Mouse (Mus musculus) hindbrain, embryonic 11.5 days (tissue): ENCODE measurements around the gene Rnf34. TPM values are rescaled to one million over a fixed set of nuclear protein-coding genes. Genes with fewer than 3 reads are reported as not detected.

ENCODE experiments used
- ATAC-seq: fragments of 200-750 bp; cut with Nextera tagmentation; 2 replicates; pipeline ENCODE4 v1.8.0; 2017; ENCODE audit warnings: mild to moderate bottlenecking, moderate TSS enrichment, moderate library complexity; ENCODE audit not compliant: low FRiP score
- DNase-seq: peaks from one replicate; pipeline ENCODE4 v3.0.0-alpha.2; 2015; ENCODE audit warnings: low spot score
- H3K27ac ChIP-seq: fragments of 300-500 bp; sonication (generic); 2 replicates; pipeline ENCODE4 v1.5.1; 2014; ENCODE audit warnings: mild to moderate bottlenecking, low read depth, low read length
- H3K27me3 ChIP-seq: fragments of 300-500 bp; sonication (generic); 2 replicates; pipeline ENCODE4 v1.6.1; 2014; ENCODE audit warnings: mild to moderate bottlenecking, low read length, moderate library complexity, mixed read lengths; ENCODE audit not compliant: control insufficient read depth, insufficient read depth
- H3K36me3 ChIP-seq: fragments of 300-500 bp; sonication (generic); 2 replicates; pipeline ENCODE4 v1.6.1; 2014; ENCODE audit warnings: mild to moderate bottlenecking, low read length, moderate library complexity, mixed read lengths; ENCODE audit not compliant: control insufficient read depth, insufficient read depth
- H3K4me1 ChIP-seq: fragments of 300-500 bp; sonication (generic); replicated peaks from 2 replicates; pipeline ENCODE4 v1.6.1; 2014; ENCODE audit warnings: low read length, mixed read lengths; ENCODE audit not compliant: control insufficient read depth, insufficient read depth
- H3K4me2 ChIP-seq: fragments of 300-500 bp; sonication (generic); replicated peaks from 2 replicates; pipeline ENCODE4 v1.6.1; 2014; ENCODE audit warnings: mild to moderate bottlenecking, low read depth, low read length
- H3K4me3 ChIP-seq: fragments of 300-500 bp; sonication (generic); 2 replicates; pipeline ENCODE4 v1.5.1; 2014; ENCODE audit warnings: low read depth, low read length
- H3K9ac ChIP-seq: fragments of 300-500 bp; sonication (generic); 2 replicates; pipeline ENCODE4 v1.6.1; 2014; ENCODE audit warnings: low read depth, low read length
- H3K9me3 ChIP-seq: fragments of 300-500 bp; sonication (generic); 2 replicates; pipeline ENCODE4 v1.6.1; 2016; ENCODE audit warnings: low read length; ENCODE audit not compliant: control insufficient read depth
- WGBS: fragments of 180-500 bp; shearing (Covaris S2); extraction: QIAGEN DNeasy Blood & Tissue Kit; methylation state at CpG from one replicate; pipeline ENCODE4 v1.1.7; 2014; 5-methylcytosine and 5-hydroxymethylcytosine counted together
- polyA plus RNA-seq: library from polyadenylated mRNA; unstranded; fragments of >200 nt; fragmentation: Nextera tagmentation; extraction: Ambion mirVana; gene quantifications from 2 replicates; pipeline ENCODE4 v1.2.1, GENCODE M21; 2014

The Rnf34 gene
- polyA plus RNA-seq, 1 experiment from 2014 or later = 61.5 TPM

- no peak for DNase-seq
- H3K4me1 ChIP-seq = no peaks in the 10 kb centered on the region
- 1% methylated on average over 10 of the region's 10 CpGs for WGBS
These were observed 28.3 kb upstream of the Rnf34 start for GRCm38 (mm10) chr5:122821524-122821885.

GRCm38 (mm10) chr5:122822441-122822840 lies 27.4 kb upstream of the Rnf34 start:
- Histone ChIP-seq H3K4me1 (no peaks in the 10 kb centered on the region), H3K9me3 (no peaks in the 10 kb centered on the region), H3K27ac (no peak overlapping the region), H3K9ac (no peak overlapping the region), H3K4me3 (no peak overlapping the region), H3K27me3 (no peaks in the 10 kb centered on the region), H3K36me3 (no peaks in the 10 kb centered on the region; the same call in 1 of the 2 replicates), H3K4me2 (no peak overlapping the region)
- no peak for ATAC-seq
- 91% methylated on average over 4 of the region's 4 CpGs for WGBS
- no peak for DNase-seq

More at GRCm38 (mm10) chr5:122821524-122821885, 28.3 kb upstream of the Rnf34 start:
- ATAC-seq = peak; percentile 70
- H3K36me3 ChIP-seq = no peaks in the 10 kb centered on the region; the same call in 1 of the 2 replicates
- H3K9ac ChIP-seq = peak overlapping the region; percentile 34; the same call in 1 of the 2 replicates
- peak overlapping the region; percentile 74 for H3K4me3 ChIP-seq
- peak overlapping the region; percentile 41; the same call in 1 of the 2 replicates for H3K4me2 ChIP-seq
- H3K27me3 ChIP-seq = no peaks in the 10 kb centered on the region
- peak overlapping the region; percentile 92 for H3K27ac ChIP-seq
- no peaks in the 10 kb centered on the region for H3K9me3 ChIP-seq

GRCm38 (mm10) chr5:122823976-122824375 lies 25.9 kb upstream of the Rnf34 start:
- no peak overlapping the region for H3K4me2 ChIP-seq
- H3K36me3 ChIP-seq = no peaks in the 10 kb centered on the region
- no peaks in the 10 kb centered on the region for H3K4me1 ChIP-seq
- H3K27ac ChIP-seq = no peak overlapping the region
- no peak overlapping the region for H3K9ac ChIP-seq
- no peak overlapping the region for H3K4me3 ChIP-seq
- DNase-seq (no peak), ATAC-seq (no peak)
- no peaks in the 10 kb centered on the region for H3K9me3 ChIP-seq
- no peaks in the 10 kb centered on the region for H3K27me3 ChIP-seq
- 80% methylated on average over 1 of the region's 1 CpGs for WGBS

- Histone ChIP-seq H3K27ac (no peak overlapping the region), H3K4me3 (no peak overlapping the region), H3K4me2 (no peak overlapping the region), H3K9ac (no peak overlapping the region), H3K27me3 (no peaks in the 10 kb centered on the region), H3K36me3 (no peaks in the 10 kb centered on the region), H3K9me3 (no peaks in the 10 kb centered on the region), H3K4me1 (no peaks in the 10 kb centered on the region)
- WGBS = 68% methylated on average over 6 of the region's 6 CpGs
- no peak for ATAC-seq
- no peak for DNase-seq
These were observed 25.4 kb upstream of the Rnf34 start for GRCm38 (mm10) chr5:122824450-122824849.

GRCm38 (mm10) chr5:122825099-122825498 lies 24.7 kb upstream of the Rnf34 start:
- no peaks in the 10 kb centered on the region for H3K27me3 ChIP-seq
- ATAC-seq (no peak), DNase-seq (no peak)
- H3K27ac ChIP-seq = no peak overlapping the region
- H3K4me1 ChIP-seq = no peaks in the 10 kb centered on the region
- H3K4me2 ChIP-seq = no peak overlapping the region
- no peaks in the 10 kb centered on the region for H3K9me3 ChIP-seq
- no peak overlapping the region for H3K9ac ChIP-seq
- H3K4me3 ChIP-seq = no peak overlapping the region
- 84% methylated on average over 8 of the region's 8 CpGs for WGBS
- H3K36me3 ChIP-seq = no peaks in the 10 kb centered on the region

GRCm38 (mm10) chr5:122832536-122832935 lies 17.3 kb upstream of the Rnf34 start:
- no peaks in the 10 kb centered on the region for H3K9me3 ChIP-seq
- no peaks in the 10 kb centered on the region for H3K36me3 ChIP-seq
- no peak for DNase-seq
- no peak overlapping the region for H3K4me3 ChIP-seq
- H3K27me3 ChIP-seq = no peaks in the 10 kb centered on the region
- H3K9ac ChIP-seq = no peak overlapping the region
- H3K4me1 ChIP-seq = no peaks in the 10 kb centered on the region
- no peak overlapping the region for H3K4me2 ChIP-seq
- no peak for ATAC-seq
- WGBS = 87% methylated on average over 10 of the region's 10 CpGs
- no peak overlapping the region for H3K27ac ChIP-seq

GRCm38 (mm10) chr5:122832996-122833395 lies 16.9 kb upstream of the Rnf34 start:
- H3K36me3 ChIP-seq = no peaks in the 10 kb centered on the region
- no peak overlapping the region for H3K4me3 ChIP-seq
- H3K4me2 ChIP-seq = no peak overlapping the region
- ATAC-seq (no peak), DNase-seq (no peak)
- WGBS = 85% methylated on average over 10 of the region's 10 CpGs
- no peak overlapping the region for H3K9ac ChIP-seq
- no peaks in the 10 kb centered on the region for H3K4me1 ChIP-seq
- no peaks in the 10 kb centered on the region for H3K9me3 ChIP-seq
- H3K27ac ChIP-seq = no peak overlapping the region
- no peaks in the 10 kb centered on the region for H3K27me3 ChIP-seq

- Histone ChIP-seq H3K9ac (no peak overlapping the region), H3K4me3 (no peak overlapping the region), H3K4me1 (no peaks in the 10 kb centered on the region), H3K27me3 (no peaks in the 10 kb centered on the region), H3K27ac (no peak overlapping the region), H3K4me2 (no peak overlapping the region), H3K9me3 (no peaks in the 10 kb centered on the region), H3K36me3 (no peaks in the 10 kb centered on the region)
- DNase-seq (no peak), ATAC-seq (no peak)
- whole genome bisulfite sequencing = 93% methylated on average over 2 of the region's 2 CpGs
These were observed 8.7 kb upstream of the Rnf34 start for GRCm38 (mm10) chr5:122841126-122841525.

GRCm38 (mm10) chr5:122843799-122844198 lies 6.0 kb upstream of the Rnf34 start:
- Histone ChIP-seq H3K9ac (no peak overlapping the region), H3K4me3 (no peak overlapping the region), H3K9me3 (no peaks in the 10 kb centered on the region), H3K27me3 (no peaks in the 10 kb centered on the region), H3K4me1 (no peaks in the 10 kb centered on the region), H3K4me2 (no peak overlapping the region), H3K27ac (no peak overlapping the region), H3K36me3 (no peaks in the 10 kb centered on the region)
- DNase-seq (no peak), ATAC-seq (no peak)
- WGBS = 84% methylated on average over 5 of the region's 5 CpGs
